In the genomic region with DNA sequence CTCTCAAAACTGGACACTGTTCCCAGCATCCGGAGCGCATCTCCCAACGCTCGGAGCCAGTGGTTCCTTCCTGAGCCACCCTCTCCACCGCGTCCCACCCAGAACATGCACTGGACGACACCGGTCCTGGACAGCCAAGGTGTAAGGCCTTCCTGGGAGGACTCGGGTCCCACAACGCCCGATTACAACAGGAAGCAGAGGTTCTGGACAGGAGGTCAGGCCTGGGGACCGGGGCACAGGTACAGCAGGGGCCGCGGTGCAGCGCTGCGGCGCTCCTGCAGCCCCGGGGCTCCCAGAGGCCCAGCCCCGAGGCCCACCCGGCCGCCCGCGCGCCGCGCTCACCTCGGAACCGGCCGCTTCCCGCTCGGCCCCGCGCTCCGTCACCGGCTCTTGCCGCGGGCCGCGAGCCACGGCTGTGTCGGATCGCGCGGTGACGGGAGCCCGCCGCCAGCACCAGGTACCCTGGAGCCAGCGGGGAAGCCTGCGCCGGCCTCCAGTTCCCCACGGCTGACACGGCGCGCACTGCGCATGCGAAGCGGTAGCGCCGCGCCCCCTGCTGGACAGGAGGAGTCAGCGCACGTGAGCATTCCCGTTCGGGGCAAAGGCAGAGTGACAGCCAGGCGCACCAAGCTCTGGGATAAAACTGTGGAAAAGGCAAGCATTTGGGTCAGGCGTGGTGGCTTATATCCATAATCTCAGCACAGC, we compare ENCODE assay signal across 8 mouse cellular contexts. TPM values are rescaled to one million over a fixed set of nuclear protein-coding genes. Genes with fewer than 3 reads are reported as not detected.
A peak's percentile ranks its signal among the peaks of the same experiment; 100 is the strongest.
DNase-seq lines count a peak whose midpoint lies in the region; ATAC-seq and TF ChIP-seq lines count a peak whose summit lies in the region.

Ext2 (minus strand) TSS at position 524 of the 705 bp plus-strand sequence.

- peak within 1 kb of the TSS; percentile 98 for H3K4me3 ChIP-seq in cortical plate, adult 2 months (ENCODE audit: insufficient read depth, low read length)

- TF ChIP-seq POLR2A in cortical plate, adult 2 months (IDR thresholded peaks at IDR 0.05; ENCODE audit: extremely low read depth, insufficient read depth, low read length) = peak; percentile 80

- no peak within 1 kb of the TSS; the same call in 1 of the 2 replicates for H3K27ac ChIP-seq in cortical plate, adult 2 months (ENCODE audit: insufficient read depth, low read length)

- TF ChIP-seq CTCF in cortical plate, adult 2 months (IDR thresholded peaks at IDR 0.05; ENCODE audit: extremely low read depth, insufficient read depth, low read length) = peak; percentile 88

- peak; percentile 81 for ATAC-seq in activated CD4-positive, CD25-positive, alpha-beta regulatory T cell, adult 4 months
- peak; percentile 90 for ATAC-seq in megakaryocyte progenitor cell, adult 5-6 weeks (replicated peaks; ENCODE audit: poor library complexity)

- peaks cover 3% of the 10 kb centered on the region; the same call in 1 of the 2 replicates for H3K4me1 ChIP-seq in cortical plate, adult 2 months (ENCODE audit: control insufficient read depth, insufficient read depth, low read length)

- peak; percentile 93 for DNase-seq in gastrocnemius, postnatal 10 days
- DNase-seq in induced T-regulatory cell, adult 2 months (ENCODE audit: low read depth) = peak; percentile 92
- peak; percentile 49 to 86 for DNase-seq in left cerebral cortex, adult 9 months (ENCODE audit: low spot score in 2 of 2)
- peak; percentile 94 for DNase-seq in right cerebral cortex, postnatal 14 days
- DNase-seq in urinary bladder, postnatal 36 days (ENCODE audit: low spot score in 2 of 2) = peak; percentile 86 to 89

RNA-seq across cellular contexts. Expression of gene Ext2, which starts in this region (rescaled TPM):
- 10 to 100 TPM; 12.6 to 15.0 TPM for polyA plus RNA-seq in activated CD4-positive, CD25-positive, alpha-beta regulatory T cell, adult 4 months (2017; shearing (Covaris generic))
- 32.1 and 34.6 TPM in 2 replicates for polyA plus RNA-seq in cortical plate, adult 2 months (2012; rRNA removed)
- total RNA-seq in gastrocnemius, postnatal 10 days (2021) = 10 to 100 TPM; 41.0 to 52.8 TPM
- total RNA-seq in megakaryocyte progenitor cell, adult 5-6 weeks (2015) = 40.6 and 41.3 TPM in 2 replicates
- 26.1 and 28.7 TPM in 2 replicates for total RNA-seq in megakaryocyte progenitor cell, adult 5-6 weeks (2017)
